ENCODE assay signal across 16 mouse cellular contexts in the genomic region with DNA sequence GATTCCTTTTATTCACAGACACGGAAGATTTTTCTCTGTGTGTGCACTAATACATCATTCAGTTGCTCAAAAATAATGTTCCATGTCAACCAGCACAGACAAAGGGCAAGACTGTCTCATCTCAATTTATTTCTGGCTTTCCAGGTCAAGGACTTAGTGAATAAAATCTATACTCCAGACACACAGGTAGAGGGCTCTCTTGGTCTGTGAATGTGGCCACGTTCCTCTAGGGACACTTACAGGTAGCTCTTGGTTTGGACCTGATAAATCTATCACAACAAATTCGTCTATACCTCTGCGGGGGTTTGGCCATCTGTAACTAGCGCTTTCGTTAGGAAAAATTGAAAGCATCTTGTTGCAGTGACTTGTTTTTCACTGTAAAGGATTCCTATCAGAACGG. TPM values are rescaled to one million over a fixed set of nuclear protein-coding genes. Genes with fewer than 3 reads are reported as not detected.
DNase-seq lines count a peak whose midpoint lies in the region; ATAC-seq and TF ChIP-seq lines count a peak whose summit lies in the region.
"Had no signal": no experiment of that assay in that cellular context is flagged by ENCODE, and none has a peak within 500 bp of the region (broad histone marks: within the 10 kb centered on the region; RNA-seq: fewer than 3 reads in every experiment).

No protein-coding gene starts in this region.

- H3K27ac ChIP-seq in intestine, postnatal 0 days (ENCODE audit: low read depth, low read length), result no peak overlapping the region
- no peak overlapping the region for H3K27ac ChIP-seq in intestine, embryonic 15.5 days
- H3K27ac ChIP-seq: embryonic facial prominence, embryonic 10.5 days; forebrain, embryonic 13.5 days; neural tube, embryonic 13.5 days had no signal

- TF ChIP-seq CTCF in intestine, postnatal 0 days (IDR thresholded peaks at IDR 0.05; ENCODE audit: low read depth), result peak; percentile 26; the same call in 1 of the 2 replicates

- 73% methylated on average over 7 of the region's 7 CpGs for WGBS in intestine, postnatal 0 days
- 72% methylated on average over 7 of the region's 7 CpGs for WGBS in intestine, embryonic 15.5 days

- no peak overlapping the region for H3K4me2 ChIP-seq in intestine, postnatal 0 days (replicated peaks; ENCODE audit: low read depth)
- no peak overlapping the region for H3K4me2 ChIP-seq in intestine, embryonic 15.5 days (replicated peaks)
- H3K4me2 ChIP-seq: forebrain, embryonic 13.5 days; heart, embryonic 11.5 days; neural tube, embryonic 13.5 days had no signal

- H3K4me3 ChIP-seq in intestine, postnatal 0 days (ENCODE audit: low read depth, low read length), result no peak overlapping the region
- H3K4me3 ChIP-seq in intestine, embryonic 15.5 days (replicated peaks), result no peak overlapping the region
- H3K4me3 ChIP-seq: embryonic facial prominence, embryonic 10.5 days; forebrain, embryonic 13.5 days; neural tube, embryonic 13.5 days had no signal

- ATAC-seq in intestine, postnatal 0 days, result no peak
- no peak for ATAC-seq in intestine, embryonic 15.5 days
- ATAC-seq: forebrain, embryonic 13.5 days; hindbrain, embryonic 16.5 days had no signal

- H3K27me3 ChIP-seq in intestine, postnatal 0 days (replicated peaks; ENCODE audit: control insufficient read depth, insufficient read depth, low read length), result peaks cover 5% of the 10 kb centered on the region; the same call in 1 of the 2 replicates
- no peaks in the 10 kb centered on the region for H3K27me3 ChIP-seq in intestine, embryonic 15.5 days (replicated peaks)
- H3K27me3 ChIP-seq: neural tube, embryonic 13.5 days had no signal

- H3K9ac ChIP-seq in intestine, postnatal 0 days (ENCODE audit: low read depth, low read length), result no peak overlapping the region
- no peak overlapping the region for H3K9ac ChIP-seq in intestine, embryonic 15.5 days
- H3K9ac ChIP-seq: forebrain, embryonic 13.5 days; neural tube, embryonic 13.5 days had no signal

- DNase-seq in cerebellum, adult 11 months, result peak; percentile 9
- DNase-seq in cerebellum, postnatal 4 days (ENCODE audit: low spot score in 2 of 2), result no peak
- DNase-seq in A20 (ENCODE audit: low read depth, low spot score), result peak; percentile 8
- DNase-seq in cerebellum, postnatal 10 days, result peak; percentile 20 to 28
- no peak for DNase-seq in right cerebral cortex, postnatal 25 days
- DNase-seq in urinary bladder, postnatal 10 days (ENCODE audit: low spot score), result no peak
- DNase-seq: lung, adult 2 months; lung, postnatal 36 days; right cerebral cortex, postnatal 14 days had no signal

- H3K9me3 ChIP-seq in intestine, postnatal 0 days (ENCODE audit: control insufficient read depth), result no peaks in the 10 kb centered on the region
- H3K9me3 ChIP-seq in intestine, embryonic 15.5 days, result no peaks in the 10 kb centered on the region
- H3K9me3 ChIP-seq: embryonic facial prominence, embryonic 10.5 days; forebrain, embryonic 13.5 days; neural tube, embryonic 13.5 days had no signal

- H3K36me3 ChIP-seq in intestine, postnatal 0 days (ENCODE audit: control insufficient read depth, insufficient read depth), result no peaks in the 10 kb centered on the region
- H3K36me3 ChIP-seq in intestine, embryonic 15.5 days, result no peaks in the 10 kb centered on the region
- H3K36me3 ChIP-seq: embryonic facial prominence, embryonic 10.5 days; neural tube, embryonic 13.5 days had no signal

- no peaks in the 10 kb centered on the region for H3K4me1 ChIP-seq in intestine, postnatal 0 days (replicated peaks; ENCODE audit: control insufficient read depth, insufficient read depth, low read length)
- H3K4me1 ChIP-seq in intestine, embryonic 15.5 days (replicated peaks), result peaks cover 6% of the 10 kb centered on the region

RNA-seq across cellular contexts. Expression of gene Iqch, which starts 29.4 kb away (rescaled TPM):
- 0.04 TPM in 1 of 2 replicates, not detected in the other for polyA plus RNA-seq in intestine, postnatal 0 days (2015; fragmentation: Nextera tagmentation; extraction: Ambion mirVana)
- polyA plus RNA-seq in intestine, embryonic 15.5 days (2015; fragmentation: Nextera tagmentation; extraction: Ambion mirVana), result 0.08 and 0.14 TPM in 2 replicates

RNA-seq across cellular contexts. Expression of gene Aagab, which starts 29.6 kb away (rescaled TPM):
- 26.1 and 26.5 TPM in 2 replicates for polyA plus RNA-seq in intestine, postnatal 0 days (2015; fragmentation: Nextera tagmentation; extraction: Ambion mirVana)
- polyA plus RNA-seq in intestine, embryonic 15.5 days (2015; fragmentation: Nextera tagmentation; extraction: Ambion mirVana), result 27.2 and 28.2 TPM in 2 replicates

Comparison
In these comparisons a context has a peak if more than half of its experiments do, and no peak if none do; other contexts are left out.
1. DNase-seq: peak in cerebellum, adult 11 months (single experiment), A20 (single experiment) and cerebellum, postnatal 10 days (2 of 2); none in cerebellum, postnatal 4 days (0 of 2), right cerebral cortex, postnatal 25 days (single experiment) and urinary bladder, postnatal 10 days (single experiment).